Mouse (Mus musculus) kidney, adult 2 months (tissue): ENCODE data around the gene Crebl2. TPM values are rescaled to one million over a fixed set of nuclear protein-coding genes. Genes with fewer than 3 reads are reported as not detected.

Source experiments
- DNase-seq: peaks from one replicate; pipeline ENCODE4 v3.0.0; 2021
- H3K27ac ChIP-seq: fragments of 200-500 bp; 2 replicates; pipeline ENCODE4 v1.5.1; 2012; ENCODE audit warnings: low read depth, low read length, control low read depth, inconsistent platforms; ENCODE audit not compliant: insufficient read depth
- H3K27me3 ChIP-seq: fragments of 200-500 bp; replicated peaks from 2 replicates; pipeline ENCODE4 v1.6.1; 2012; ENCODE audit warnings: mild to moderate bottlenecking, moderate library complexity, low read length, inconsistent platforms; ENCODE audit not compliant: control insufficient read depth, insufficient read depth
- H3K36me3 ChIP-seq: fragments of 200-500 bp; 2 replicates; pipeline ENCODE4 v1.6.1; 2012; ENCODE audit warnings: mild to moderate bottlenecking, moderate library complexity, low read length, inconsistent platforms; ENCODE audit not compliant: control insufficient read depth, insufficient read depth
- H3K4me1 ChIP-seq: fragments of 200-500 bp; 2 replicates; pipeline ENCODE4 v1.6.1; 2011; ENCODE audit warnings: low read length; ENCODE audit not compliant: control insufficient read depth, insufficient read depth
- H3K4me3 ChIP-seq: fragments of 200-500 bp; 2 replicates; pipeline ENCODE4 v1.5.1; 2011; ENCODE audit warnings: mild to moderate bottlenecking, low read depth, low read length, control low read depth; ENCODE audit not compliant: insufficient read depth
- CTCF ChIP-seq: fragments of 200-500 bp; conservative IDR thresholded peaks from 2 replicates; pipeline ENCODE4 v1.5.1; 2011; ENCODE audit warnings: low read depth, mild to moderate bottlenecking, control low read depth, low read length, moderate library complexity, mixed read lengths; ENCODE audit not compliant: insufficient read depth, insufficient read length
- POLR2A ChIP-seq: fragments of 200-500 bp; IDR thresholded peaks from one replicate; pipeline ENCODE4 v1.6.1; 2011; ENCODE audit warnings: low read depth, low read length, control low read depth
- WGBS: fragments of 180-500 bp; shearing (Covaris S2); methylation state at CpG from one replicate; pipeline ENCODE4 v1.1.7; 2018; 5-methylcytosine and 5-hydroxymethylcytosine counted together
- polyA plus RNA-seq: library from polyadenylated mRNA; depleted of rRNA; stranded (reverse); fragments of >200 nt; gene quantifications from 2 replicates; pipeline ENCODE4 v1.2.3, GENCODE M21; 2012

Crebl2 gene
- polyA plus RNA-seq, 1 experiment: 26.1 TPM

DNA sequence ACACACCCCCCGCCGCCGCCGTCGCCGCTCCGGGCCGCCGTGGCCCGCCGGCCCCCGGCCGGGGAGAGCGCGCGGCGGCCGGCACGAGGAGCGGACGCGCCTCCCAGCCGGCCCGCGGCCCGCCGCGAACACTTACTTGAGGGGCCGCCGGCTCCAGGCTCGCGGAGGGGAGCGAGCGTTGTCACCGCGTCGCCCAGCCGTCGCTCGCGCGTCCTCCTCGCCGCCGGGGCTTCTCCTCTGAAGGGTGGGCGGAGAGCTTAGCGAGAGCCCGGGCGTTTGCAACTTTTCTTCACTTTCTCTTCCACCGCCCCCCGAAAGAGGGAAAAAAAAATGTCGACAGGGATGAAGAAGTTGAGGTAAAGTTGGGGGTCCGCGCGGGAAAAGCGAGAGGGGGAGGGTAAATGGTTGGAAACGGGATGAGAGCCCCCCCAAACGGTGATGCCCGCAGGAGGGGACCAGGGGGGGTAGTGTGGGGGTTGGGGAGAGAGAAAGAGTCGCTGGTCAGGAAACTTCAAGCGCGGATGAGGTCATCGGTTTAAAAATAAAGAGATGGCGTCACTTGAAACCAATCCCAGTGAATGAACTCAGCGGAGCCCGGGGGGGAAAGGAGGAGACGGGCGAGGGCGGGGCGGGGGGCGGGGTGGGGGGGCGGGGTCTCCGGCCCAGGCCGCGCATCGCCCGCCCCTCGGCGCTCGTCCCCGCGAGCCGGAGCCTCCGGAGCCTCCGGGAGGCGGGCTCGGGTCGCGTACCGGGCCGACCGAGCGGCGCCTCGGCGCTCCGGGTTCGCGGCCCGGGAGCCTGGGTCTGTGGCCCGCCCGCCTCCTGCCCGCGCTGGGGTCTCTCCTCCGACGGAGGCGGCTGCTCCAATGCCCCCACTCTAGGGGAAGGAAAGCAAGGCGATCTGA is 37.6 kb upstream of the Crebl2 start, which contains the start of gene Dusp16:
Gene Dusp16 (minus strand): TSS at position 485 of the 905 bp plus-strand sequence.
- no peaks in the 10 kb centered on the region for H3K36me3 ChIP-seq
- peaks cover 12% of the 10 kb centered on the region; the same call in 1 of the 2 replicates for H3K4me1 ChIP-seq
- no peaks in the 10 kb centered on the region for H3K27me3 ChIP-seq
- peak within 1 kb of the TSS; percentile 99 for H3K27ac ChIP-seq
- peak; percentile 98 for DNase-seq
- TF ChIP-seq POLR2A (no peak), CTCF (no peak)
- peak within 1 kb of the TSS; percentile 85 for H3K4me3 ChIP-seq
- 2% methylated on average over 108 of the region's 108 CpGs for WGBS

DNA sequence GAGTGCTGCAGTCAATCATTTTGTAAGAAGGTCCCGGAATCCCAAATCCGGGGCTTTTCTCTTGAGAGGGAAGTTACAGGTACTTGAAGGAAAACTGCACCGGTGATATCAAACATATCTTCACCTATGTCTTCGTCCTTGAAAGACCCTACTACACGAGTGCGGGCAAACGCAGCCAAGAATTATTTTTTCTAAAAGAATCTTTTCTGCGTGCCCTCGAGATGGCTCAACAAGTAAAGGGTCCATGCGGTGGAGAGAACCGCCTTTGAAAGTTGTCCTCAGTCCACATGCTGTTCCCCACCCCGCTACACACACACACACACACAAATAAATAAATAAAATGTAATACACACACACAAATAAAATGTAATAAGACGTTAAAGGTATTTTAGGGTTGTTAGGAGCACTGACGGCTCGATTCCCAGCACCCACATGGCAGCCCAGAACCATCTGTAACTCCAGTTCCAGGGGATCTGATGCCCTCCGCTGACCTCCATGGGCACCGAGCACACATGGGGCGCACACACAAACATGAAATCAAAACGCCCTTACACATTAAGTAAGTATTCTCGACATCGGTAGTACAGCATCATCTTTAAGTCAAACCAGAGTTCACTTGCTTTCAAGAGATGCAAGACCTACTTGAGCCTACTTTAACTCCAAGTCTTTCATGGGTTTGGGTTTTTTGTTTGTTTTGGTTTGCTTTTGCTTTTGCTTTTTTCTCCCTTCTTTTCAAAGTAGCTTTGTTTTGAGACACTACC is 36.7 kb upstream of the Crebl2 start:
- H3K27me3 ChIP-seq: no peaks in the 10 kb centered on the region
- no peak for TF ChIP-seq CTCF
- no peak for TF ChIP-seq POLR2A
- H3K4me3 ChIP-seq: peak overlapping the region; percentile 65
- H3K27ac ChIP-seq: peak overlapping the region; percentile 74
- 60% methylated on average over 21 of the region's 21 CpGs for WGBS
- no peaks in the 10 kb centered on the region for H3K36me3 ChIP-seq
- peaks cover 12% of the 10 kb centered on the region; the same call in 1 of the 2 replicates for H3K4me1 ChIP-seq
- peak; percentile 12 for DNase-seq

DNA sequence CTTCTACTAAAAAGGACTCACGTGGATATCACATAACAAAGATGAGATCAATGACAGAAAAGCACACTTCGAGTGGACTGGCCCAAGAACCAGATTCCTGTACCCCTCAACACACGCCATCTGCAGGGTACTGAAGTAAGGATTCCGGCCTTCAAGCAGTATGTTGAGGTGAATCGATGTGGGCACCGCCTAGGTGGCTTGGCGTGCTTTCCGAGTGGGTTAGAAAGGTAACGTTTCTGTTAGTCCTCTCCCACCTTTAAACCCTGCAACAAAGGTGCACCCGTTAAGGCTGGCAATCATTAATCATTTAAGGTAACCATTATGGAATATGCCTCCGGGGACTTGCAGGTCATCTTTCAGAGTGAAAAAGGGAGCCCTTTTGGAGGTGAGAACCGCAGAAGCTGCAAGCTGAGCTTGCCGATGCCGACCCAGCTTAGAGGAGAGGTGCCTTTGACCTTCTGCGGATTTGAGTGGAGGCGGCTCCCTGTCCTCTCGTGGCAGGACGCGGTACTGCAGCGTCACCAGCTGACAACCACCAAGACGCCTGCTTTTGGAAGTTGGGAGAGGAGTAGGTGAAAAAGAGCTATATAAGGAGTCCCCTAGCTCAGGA is 35.9 kb upstream of the Crebl2 start:
- H3K4me3 ChIP-seq: no peak overlapping the region
- peak; percentile 89 for DNase-seq
- WGBS: 14% methylated on average over 21 of the region's 21 CpGs
- H3K27ac ChIP-seq: peak overlapping the region; percentile 59
- H3K36me3 ChIP-seq: no peaks in the 10 kb centered on the region
- peaks cover 12% of the 10 kb centered on the region; the same call in 1 of the 2 replicates for H3K4me1 ChIP-seq
- no peaks in the 10 kb centered on the region for H3K27me3 ChIP-seq
- TF ChIP-seq CTCF: peak; percentile 93
- TF ChIP-seq POLR2A: no peak

DNA sequence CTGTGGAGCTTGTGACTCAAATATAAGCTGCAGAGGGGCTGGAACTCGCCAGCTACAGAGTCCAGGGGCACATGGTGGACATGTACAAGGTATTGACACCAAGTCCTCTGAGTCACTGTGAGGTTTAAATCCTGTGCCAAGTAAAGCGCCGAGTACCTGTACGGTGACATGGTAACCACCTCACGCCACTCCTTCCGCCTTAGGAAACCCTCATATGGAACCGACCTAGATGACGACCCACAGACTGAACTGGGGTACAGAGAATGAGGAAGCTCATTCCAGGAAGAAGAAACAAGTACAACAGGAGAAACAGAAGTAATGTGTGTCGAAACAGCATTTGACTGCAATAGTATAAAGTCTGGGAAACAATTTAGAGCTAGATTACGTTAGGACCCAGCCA is 33.7 kb upstream of the Crebl2 start:
- DNase-seq: no peak
- no peak for TF ChIP-seq CTCF
- TF ChIP-seq POLR2A: no peak
- peaks cover 12% of the 10 kb centered on the region; the same call in 1 of the 2 replicates for H3K4me1 ChIP-seq
- no peaks in the 10 kb centered on the region for H3K27me3 ChIP-seq
- H3K4me3 ChIP-seq: no peak overlapping the region
- no peaks in the 10 kb centered on the region for H3K36me3 ChIP-seq
- no peak overlapping the region for H3K27ac ChIP-seq
- WGBS: 89% methylated on average over 10 of the region's 10 CpGs

DNA sequence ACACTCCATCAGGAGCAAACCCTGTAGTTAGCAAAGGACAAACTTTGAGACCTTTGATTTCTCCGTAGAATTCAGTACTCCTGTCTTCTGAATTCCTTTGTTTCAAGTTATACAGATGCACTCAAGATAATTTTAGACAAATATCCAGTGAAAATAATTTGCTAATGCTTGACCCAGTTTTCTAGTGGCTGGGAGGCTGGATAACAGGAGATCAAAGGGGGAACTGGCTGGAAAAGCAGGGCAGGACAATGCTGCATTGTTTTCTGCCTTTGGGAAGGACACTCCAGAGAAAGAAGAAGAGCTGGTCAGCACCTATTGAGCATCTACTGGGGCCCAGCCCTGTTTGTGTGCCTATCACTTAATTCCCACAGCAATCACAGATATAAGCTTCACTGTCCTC is 28.5 kb upstream of the Crebl2 start:
- DNase-seq: no peak
- Histone ChIP-seq H3K27ac (no peak overlapping the region), H3K4me3 (no peak overlapping the region)

DNA sequence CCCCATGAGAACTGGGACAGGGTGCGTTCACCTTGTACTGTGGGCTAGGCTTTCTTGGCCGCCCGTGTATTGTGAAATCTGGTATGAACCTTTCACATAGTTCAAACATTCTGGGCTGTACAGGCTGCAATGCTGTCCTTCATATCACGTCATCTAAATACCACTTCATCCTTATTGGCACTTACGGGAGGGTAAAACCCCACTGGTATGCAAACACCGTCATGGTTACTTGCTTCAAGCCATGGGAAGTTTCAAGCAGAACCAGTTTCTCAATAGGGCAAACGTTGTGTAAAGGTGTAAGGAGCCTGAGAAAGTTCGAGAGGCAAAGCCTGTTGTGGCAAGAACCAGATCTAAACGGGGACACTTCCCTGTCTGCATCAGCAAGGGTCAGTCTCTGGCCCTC is 27.3 kb upstream of the Crebl2 start:
- peak overlapping the region; percentile 80 for H3K27ac ChIP-seq
- H3K27me3 ChIP-seq: no peaks in the 10 kb centered on the region
- 63% methylated on average over 9 of the region's 9 CpGs for WGBS
- TF ChIP-seq POLR2A (no peak), CTCF (no peak)
- peaks cover 15% of the 10 kb centered on the region for H3K4me1 ChIP-seq
- H3K4me3 ChIP-seq: no peak overlapping the region
- H3K36me3 ChIP-seq: no peaks in the 10 kb centered on the region
- peak; percentile 62 for DNase-seq

More for the DNA sequence above, 28.5 kb upstream of the Crebl2 start:
- no peaks in the 10 kb centered on the region for H3K27me3 ChIP-seq
- H3K36me3 ChIP-seq: no peaks in the 10 kb centered on the region
- TF ChIP-seq CTCF: no peak
- TF ChIP-seq POLR2A: no peak
- 73% methylated on average over 1 of the region's 1 CpGs for WGBS
- peaks cover 15% of the 10 kb centered on the region for H3K4me1 ChIP-seq
